Mouse (Mus musculus) gastrocnemius, adult 18-20 months (tissue): ENCODE measurements at regions not wholly inside any gene's neighbourhood (a gene's known extent, or its start where the extent isn't known, plus 50 kb on each side); places are given as distances from the start of the nearest gene placed in this dataset.

Experiments
- DNase-seq: peaks from one replicate; pipeline ENCODE4 v3.0.0; 2021; ENCODE audit warnings: low spot score

DNA sequence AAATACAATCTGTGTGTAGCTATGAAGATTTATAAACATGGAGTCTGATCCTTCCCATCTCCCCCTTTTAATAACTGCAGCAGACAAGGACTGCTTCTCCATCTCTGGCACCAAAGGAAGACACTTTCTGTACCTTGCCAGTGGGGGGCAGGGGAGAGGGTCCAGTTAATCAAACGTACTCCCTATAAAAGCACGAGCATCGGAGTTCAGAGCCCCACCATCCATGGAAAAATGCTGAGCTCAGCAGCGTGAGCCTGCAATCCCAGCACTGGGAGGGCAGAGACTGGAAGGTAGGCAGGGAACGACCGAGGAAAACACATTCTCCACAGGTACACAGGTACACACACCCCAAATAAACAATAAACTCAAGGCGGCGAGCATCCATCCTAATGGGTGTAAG is 234.1 kb upstream of the Kazn start:
- no peak for DNase-seq

DNA sequence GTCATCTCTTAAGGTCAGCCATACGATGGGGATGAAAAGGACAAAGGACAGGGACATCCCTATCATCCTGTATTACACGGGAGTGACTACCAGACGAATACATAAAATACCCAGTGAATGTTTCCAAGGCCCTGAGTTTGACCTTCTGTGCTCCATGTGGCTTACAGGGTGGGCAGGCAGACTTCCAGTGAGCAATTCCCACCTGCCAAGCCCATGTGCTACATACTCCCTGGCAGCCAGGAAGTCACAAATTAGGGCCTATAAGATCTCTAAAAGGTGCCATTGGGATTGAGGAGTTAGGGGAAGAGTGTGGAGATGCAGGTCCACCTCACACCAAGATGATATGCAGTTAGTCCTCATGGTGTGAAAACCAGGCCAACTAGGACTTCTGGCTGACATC is 233.1 kb upstream of the Kazn start:
- no peak for DNase-seq

DNA sequence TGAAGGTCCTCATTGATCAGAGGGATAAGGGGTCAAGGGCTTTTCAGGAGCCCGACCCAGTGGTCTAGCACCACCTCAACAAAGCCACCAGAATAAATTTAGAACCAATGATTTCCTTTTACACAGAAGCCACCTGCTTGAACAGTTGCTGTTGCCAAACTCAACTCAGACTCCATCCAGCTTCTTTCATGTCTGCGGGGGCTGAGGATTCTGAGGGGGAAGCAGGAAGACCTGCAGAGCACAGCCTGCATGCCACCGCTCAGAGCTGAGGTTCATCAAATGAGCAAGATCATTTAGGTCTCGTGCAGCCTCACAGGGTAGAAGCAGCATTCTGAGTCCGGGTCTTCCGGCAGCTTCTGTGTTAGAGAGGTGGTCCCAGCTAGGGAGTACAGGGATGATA is 231.6 kb upstream of the Kazn start:
- no peak for DNase-seq

DNA sequence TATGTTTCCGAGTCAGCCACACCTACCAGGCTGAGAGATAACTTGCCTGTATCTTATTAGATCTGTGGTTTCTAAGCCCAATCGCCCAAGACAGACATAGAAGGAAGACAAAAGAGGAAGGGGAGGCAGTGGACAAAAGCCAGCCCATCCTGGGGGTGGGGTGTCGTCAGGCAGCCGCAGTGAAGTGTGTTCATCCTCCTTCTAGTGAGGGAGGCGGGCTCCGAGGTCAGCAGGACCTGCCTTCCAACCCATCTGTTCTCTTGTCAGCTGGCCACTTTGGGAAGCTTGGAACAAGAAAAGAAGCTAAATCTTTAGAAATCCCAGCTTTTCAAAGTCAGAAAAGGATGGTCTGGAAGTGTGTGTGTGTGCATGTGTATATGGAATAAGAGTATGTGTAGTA is 228.7 kb upstream of the Kazn start:
- DNase-seq: no peak

DNA sequence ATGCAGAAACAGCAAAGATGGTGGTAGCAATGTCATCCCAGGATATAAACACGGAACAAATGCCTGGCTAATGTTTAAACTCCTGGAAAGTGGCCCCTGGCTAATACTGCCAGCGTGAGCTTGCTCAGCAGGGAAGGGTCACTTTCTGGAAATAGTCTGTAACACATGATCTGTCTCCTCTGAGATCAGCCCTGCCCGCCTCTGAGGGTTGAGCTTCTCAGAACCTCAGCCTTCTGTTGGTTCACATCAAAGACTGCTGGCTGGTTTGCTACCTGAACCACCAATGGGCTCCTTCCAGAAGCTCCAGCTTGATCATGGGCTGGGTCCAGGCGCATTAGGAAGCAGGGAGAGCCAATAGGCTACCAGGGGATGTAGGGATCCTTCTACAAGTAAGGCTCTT is 226.0 kb upstream of the Kazn start:
- DNase-seq: no peak

DNA sequence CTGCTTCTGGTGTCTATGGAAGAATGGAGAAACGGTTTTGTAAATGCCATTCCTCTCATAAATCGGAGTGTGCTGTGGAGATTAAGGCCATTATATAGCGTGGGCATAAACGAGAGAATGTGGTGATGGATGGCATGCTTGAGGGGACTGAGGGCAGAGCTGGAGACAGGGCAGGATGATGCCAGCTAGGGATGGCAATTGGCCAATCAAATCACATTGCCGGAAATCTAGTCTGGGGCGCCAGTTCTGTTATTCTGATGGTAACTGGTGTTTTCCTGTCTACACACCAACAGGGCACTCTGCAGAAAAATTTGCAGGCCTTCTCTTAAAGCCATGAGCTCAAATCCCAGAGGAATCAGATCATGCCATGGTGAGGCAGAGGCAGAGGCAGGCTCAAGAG is 224.9 kb upstream of the Kazn start:
- no peak for DNase-seq

DNA sequence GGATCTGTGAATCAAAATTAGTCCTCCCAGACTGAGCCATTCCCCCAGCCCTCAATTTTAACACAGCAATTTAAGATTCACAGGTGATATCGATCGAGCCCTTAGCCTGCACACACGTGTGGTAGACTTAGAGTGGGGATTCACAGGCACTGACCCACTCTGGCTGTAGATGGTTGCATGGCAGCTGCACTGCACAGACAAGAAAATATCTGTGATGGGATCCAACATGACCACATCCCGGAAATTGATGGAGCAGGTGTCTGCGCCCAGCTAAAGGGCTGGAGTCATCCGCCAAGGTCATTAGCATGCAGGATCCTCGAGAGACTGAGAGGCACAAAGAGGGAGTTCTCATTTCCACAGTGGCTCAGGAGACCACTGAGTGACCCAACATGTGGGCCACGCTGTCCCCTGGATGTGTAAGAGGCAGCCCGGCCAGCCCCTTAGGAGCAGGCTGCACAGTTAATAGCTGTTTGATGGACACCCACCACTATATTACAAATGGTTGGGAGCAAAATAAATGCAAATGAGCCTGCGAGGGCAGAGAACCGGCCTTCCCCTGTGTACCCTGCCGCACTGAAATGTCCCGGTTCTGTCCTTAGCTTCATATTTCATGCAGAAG is 221.4 kb upstream of the Kazn start:
- DNase-seq: no peak

DNA sequence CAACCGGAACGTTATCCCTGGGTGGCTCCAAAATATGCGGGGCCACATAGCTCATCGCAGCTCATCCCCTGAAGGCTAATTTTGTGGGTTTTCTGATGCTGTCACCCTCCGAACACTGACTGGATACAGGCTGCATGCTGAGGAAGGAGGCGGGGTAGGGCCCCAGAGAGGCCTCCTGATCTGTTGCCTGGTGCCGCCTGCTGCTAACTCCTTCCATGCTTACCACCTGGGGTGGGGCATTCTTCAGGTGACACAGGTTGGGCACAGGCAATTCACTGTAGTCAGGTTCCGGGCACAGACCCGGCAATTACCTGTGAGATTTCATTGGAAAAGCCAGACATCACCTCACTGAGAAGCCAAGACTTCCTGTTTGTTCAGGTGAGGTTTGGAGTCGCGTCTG is 213.4 kb upstream of the Kazn start:
- DNase-seq: no peak

DNA sequence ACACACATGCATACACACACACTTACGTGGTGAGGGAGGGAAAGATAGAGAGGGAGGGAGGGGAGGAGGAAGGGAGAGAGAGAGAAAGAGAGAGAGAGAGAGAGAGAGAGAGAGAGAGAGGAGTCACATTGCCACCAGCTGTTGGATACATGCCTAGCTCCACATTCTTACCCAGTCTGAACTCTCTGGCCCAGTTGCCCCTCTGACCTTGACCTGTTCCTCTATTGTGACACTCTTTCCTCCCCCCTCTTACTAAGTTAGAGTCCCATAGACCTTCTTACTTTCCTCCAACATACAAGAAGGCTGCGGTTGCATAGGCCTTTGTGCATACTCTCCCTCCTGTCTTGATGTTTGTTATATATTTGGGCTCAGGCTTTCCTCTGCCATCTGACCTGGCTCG is 211.7 kb upstream of the Kazn start:
- DNase-seq: no peak

DNA sequence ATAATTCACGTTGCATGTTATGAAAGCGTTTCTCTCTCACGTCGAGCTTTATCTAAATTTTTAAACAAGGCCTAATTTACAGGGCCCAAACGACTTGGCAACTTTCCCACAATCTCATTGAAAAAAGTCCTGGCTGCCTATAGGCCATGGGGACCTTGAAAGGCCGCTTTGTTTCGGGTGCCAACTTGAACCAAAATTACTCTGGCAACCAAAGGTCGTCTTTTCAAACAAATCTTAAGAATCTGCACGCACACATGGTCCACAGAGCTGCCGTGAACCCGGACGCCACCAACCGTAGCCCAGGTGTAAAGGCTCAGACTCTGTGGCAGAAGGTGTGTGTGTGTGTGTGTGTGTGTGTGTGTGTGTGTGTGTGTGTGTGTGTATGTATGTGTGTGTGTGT is 210.5 kb upstream of the Kazn start:
- no peak for DNase-seq

DNA sequence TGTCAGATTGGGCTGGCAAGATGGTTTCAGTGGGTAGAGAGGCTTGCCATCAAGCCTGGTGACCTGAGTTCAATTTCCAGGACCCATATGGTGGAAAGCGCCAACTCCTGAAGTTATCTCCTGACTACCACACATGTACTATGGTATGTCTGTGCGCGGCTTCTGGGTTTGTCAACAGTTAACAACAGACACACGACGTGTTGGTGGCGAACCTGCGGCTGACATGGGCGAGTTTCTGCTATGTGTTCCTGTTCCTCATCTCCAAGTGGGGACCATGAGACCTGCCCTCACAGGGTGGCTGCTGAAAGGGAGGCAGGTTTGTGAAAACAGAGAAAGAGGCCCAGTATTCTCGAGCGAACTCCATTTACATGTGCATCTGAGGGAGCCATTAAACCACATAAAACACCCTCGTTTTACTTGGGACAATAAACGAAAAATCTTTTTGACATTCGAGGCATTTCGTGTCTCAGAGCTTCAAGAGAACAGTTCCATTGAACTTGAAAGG is 210.0 kb upstream of the Kazn start:
- DNase-seq: no peak

DNA sequence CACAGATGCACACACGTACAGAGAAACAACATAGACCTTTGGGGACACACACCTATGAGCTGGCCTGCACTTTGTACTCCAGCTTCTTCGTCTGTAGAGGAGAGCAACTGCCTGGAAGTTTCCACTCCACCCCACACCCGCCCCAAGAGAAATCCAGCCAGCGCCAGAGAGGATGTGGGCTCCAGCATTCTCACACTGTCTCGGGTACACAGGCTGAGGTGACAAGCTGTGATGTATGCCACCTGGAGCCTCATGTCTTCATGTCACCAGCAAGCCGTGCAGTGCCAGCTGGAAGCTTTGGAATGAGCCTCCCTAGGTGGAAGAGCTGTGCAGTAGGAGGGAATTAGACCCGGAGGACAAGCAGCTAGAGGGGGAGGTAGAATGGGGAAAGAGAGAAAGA is 208.3 kb upstream of the Kazn start:
- no peak for DNase-seq

DNA sequence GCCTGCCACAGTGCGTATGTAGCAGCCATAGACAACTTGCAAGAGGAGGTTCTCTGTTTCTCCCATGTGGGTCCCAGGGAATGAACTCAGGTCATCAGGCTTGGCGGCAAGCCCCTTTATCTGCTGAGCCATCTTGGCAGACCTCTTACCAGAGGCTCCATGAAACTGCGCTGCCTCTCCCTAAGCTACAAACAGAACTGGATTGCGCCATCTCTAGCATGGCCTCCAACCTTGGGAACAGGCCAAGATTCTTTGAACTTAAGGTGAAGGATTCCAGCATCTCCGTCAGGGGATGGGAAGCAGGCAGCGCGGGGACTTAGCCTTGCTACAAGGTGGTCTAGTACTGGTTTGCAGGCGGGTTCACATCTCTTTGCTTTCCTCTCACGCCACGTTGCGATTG is 201.8 kb upstream of the Kazn start:
- peak; percentile 12 for DNase-seq

DNA sequence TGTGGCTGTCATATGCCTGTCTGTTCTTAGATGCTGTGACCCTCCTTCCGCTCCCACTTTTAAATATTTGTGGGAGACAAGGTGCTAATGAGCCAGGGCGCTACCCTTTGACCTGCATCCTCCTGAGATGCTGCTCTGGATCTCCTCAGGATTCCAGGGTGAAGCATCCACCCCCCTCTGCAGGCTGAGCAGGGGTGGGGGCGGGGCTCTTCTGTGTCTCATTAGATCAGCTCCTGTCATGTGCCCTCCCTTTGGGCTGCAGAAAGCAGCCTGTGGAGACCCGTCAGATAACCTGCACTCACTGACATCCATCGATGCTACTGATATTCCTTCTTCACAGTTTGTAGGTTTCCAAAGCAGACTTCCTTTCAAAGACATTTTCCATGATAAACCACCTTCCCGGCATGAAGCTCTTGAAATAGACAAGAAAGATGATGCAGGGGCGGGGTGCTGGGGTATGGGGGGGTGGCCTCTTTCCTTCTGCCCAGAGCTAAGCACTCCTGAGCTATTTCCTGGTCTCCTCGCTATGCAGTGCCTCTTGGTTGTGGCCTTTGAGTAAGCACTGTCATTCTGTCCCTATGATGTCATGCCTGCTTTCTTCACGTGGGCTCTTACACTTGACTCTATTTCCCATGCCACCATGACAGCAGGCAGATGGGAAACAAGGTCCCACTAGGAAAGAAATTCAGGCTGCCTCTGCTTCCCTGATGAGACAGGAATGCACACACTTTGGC is 200.4 kb upstream of the Kazn start:
- DNase-seq: no peak

DNA sequence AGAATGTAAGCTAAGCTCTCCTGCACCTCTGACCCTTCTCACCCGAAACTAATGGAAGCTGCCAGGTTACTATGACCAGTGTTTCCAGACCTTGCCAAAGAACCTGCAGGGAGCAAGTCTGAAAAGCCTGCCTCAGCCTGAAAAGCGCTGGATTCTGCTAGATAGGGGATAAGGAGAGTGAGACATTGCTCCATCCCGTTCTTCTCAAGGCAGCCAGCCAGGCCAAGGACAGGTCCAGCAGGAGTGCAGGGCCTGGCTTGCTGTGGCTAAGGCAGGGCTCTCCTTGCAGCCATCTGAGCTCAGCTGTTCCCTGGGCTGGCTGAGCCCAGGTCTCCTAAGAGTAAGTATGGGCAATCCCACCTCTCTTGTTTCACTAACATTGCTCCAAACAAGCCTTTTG is 185.4 kb upstream of the Kazn start:
- DNase-seq: no peak

DNA sequence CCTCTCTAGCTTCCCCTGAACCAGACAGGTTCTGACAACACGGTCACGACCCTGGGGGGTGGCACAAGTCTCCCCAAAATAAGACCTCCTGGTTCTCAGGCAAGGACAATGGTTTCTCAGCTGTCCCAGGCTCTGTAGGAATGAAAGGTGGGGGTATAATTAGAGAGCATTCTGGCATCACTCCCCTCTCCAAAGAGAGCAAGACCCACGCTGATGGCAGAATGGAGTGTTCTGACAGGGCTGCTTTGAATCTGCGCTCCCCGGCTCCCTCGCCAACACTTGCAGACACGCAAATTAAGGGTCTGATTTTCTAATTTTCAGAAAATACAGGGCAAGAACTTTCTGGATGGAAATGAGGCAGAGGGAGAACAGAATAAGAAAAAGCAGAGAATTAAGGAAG is 181.2 kb upstream of the Kazn start:
- DNase-seq: no peak

DNA sequence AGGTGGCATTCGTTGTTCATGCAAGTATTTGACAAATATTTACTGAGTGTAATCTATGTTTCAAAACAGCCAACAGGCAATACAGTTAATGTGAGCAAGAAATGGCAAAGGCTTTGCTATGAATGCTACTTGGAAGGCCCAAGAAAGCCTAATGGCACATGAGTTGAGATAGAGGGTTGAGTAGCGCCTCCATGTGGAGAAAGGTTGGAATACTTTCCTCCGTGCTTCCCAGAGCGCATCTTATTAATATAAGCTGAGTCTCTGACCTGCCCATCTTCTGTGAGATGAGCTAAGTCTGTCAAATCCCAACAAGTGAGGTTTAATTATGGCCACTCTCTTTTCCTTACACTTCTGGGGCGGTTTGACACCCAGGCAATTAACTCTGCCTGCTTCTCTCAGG is 175.7 kb upstream of the Kazn start:
- no peak for DNase-seq

DNA sequence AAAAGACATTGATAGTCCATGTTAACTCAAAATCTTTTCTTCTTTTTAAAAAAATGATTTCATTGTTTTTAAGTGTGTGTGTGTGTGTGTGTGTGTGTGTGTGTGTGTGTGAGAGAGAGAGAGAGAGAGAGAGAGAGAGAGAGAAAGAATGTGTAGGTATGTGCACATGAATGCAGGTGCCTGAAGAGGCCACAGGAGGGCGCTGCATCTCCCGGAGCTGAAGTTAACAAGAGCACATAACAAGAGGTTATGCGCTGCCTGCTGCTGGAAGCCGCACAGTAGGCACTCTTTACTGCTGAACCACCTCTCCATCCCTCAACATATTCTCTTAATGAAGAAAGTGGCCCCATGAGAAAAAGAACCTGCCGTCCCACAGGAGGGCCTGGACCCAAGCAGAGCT is 172.6 kb upstream of the Kazn start:
- DNase-seq: no peak

DNA sequence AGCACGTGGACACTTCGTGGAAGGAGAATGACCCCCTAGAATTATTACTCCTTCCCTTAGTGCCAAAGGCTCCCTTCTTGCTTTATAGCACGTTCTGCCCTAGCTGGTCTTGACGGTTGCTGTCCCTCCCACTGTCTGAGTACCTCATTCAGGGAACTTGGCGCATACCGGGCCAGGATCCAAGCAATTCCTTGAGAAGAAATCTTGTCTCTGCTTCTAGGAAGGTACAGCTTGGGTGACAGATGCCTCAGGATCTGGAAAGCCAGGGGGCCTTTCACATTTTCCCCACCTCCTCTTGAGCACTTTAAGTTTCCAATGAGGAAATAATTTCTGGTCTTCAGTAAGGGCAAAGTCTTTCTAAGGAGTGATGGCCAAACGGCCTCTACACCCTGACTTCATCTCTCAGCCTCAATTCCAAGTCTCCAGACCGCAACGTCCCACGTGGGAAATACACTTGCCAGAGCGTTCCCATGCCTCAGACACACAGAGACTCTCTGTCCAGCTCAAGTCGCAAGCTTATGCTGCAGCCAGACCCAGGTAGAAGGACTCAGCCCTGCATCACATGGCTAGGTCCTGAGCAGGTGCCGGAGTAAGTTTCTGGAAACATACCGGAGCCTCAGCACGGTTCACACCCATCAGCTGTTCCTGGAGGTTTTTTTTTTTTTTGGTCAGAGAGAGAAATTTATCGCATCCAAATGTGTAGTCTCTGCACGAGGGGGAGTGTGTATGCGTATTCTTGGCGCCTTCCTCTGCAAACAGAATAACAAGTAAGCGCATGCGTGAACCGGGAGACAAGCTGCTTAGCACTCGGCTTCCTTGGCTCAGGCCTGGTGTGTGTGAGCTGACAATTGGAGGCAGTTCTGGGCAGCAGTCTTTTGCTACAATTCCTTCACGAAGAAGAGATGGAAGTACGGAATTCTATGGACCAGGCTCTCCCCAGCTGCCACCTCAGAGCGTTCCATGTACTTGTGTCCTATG is 171.7 kb upstream of the Kazn start:
- DNase-seq: peak; percentile 47

DNA sequence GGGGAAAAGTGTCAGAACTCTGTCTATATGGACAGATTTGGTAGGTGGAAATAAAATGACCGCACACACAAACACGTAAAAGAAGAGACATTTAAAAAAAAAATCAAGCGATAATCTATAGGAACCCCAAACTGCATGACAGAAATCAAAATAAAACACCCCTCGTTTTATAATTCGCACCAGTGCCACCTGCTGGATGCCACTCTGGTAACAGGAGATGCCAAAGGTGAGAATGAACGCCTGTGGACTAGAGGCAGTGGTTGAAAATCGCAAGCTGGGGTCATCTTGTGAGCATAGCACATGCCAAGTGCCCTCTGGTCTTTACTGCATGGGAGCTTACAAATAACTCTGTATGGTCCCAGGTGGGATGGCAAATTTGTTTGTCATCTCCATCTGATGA is 158.7 kb upstream of the Kazn start:
- DNase-seq: no peak

DNA sequence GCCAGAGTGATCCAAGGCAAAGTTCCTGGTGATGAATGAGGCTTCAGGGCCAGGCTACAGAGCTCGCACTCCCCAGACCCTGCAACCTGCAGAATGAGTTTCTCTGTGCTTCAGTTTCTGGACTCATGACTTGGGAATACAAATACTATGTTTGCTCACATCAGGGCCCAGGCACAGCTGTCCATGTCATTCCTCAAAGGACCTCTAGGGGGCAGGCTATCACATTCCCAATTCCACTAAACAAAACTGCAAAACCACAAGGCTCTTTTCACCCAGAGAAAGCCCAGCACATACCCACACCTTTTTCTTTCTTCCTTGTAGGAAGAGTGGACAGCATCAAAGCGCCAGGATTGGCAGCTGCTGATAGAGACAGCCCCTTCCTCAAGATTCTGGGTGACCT is 153.7 kb upstream of the Kazn start:
- DNase-seq: no peak

DNA sequence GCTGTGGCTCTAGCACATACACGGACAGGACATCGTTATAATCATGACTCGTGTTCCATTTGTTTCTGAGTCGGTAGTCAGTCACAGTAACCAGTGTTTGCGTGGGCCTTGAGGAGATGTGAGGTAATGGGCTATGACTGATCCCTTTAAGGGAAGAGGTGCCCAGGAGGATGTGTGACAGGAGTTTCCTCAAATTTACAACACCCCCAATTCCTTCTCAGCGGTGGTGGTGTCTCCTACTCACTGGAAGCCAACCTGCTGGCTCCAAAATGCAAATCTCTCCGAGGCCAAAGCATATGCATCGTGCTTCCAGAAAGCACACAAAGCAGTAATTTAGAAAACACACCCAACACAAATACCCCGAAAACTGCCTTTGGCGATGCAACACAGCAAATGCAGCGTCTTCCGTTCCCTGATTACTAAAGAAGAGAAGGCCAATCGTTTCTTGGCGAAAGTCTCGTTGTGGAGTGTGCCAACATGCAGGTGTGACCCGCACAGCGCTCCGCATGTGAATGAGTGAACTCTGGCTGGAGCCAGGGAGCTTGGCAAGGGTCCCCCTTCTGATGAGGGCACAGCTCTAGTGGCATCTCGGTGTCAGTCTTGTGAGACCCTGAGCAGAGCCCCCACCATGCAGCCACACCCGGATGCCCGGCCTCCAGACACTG is 151.5 kb upstream of the Kazn start:
- no peak for DNase-seq
